Mouse (Mus musculus) heart, postnatal 0 days (tissue): ENCODE data around the gene Yrdc.

Experiments
- CTCF ChIP-seq: IDR thresholded peaks from 2 replicates; pipeline ENCODE4 v1.5.1; 2016; ENCODE audit warnings: antibody characterized with exemption, control low read depth, low read depth
- EP300 ChIP-seq: IDR thresholded peaks from 2 replicates; pipeline ENCODE4 v1.6.1; 2016; ENCODE audit warnings: antibody characterized with exemption, low read depth

- TF ChIP-seq CTCF (no peak), EP300 (no peak)
Measured at GRCm38 (mm10) chr4:124890831-124891230, 40.4 kb downstream of the Yrdc start.
